Mouse (Mus musculus) retina, postnatal 7 days (tissue): ENCODE measurements at regions not wholly inside any gene's neighbourhood (a gene's known extent, or its start where the extent isn't known, plus 50 kb on each side); places are given as distances from the start of the nearest gene placed in this dataset.

Experiments used
- DNase-seq: peaks from one replicate; pipeline ENCODE4 v3.0.0-alpha.2; 2012; ENCODE audit warnings: low read depth, low spot score

DNA sequence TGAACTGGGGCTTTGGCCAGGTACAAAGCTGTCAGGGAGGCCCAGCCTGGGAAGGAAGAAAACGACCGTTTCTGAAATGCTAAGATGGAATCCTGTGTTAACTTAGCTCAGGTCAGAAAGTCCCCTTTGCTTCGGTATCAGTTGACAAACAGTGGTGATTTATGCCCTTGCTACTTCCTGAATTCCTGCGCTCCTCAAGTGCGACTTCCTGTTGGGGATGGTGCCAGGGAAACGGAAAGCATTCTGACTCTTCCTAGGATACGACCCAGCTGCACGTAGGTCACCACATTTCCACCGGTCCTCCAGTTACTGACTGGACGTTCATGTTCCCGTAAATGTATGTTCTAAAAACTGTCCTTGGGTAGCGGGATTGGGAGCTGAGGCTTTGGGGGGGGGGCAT, 161.0 kb downstream of the Hibadh start:
- DNase-seq = no peak

DNA sequence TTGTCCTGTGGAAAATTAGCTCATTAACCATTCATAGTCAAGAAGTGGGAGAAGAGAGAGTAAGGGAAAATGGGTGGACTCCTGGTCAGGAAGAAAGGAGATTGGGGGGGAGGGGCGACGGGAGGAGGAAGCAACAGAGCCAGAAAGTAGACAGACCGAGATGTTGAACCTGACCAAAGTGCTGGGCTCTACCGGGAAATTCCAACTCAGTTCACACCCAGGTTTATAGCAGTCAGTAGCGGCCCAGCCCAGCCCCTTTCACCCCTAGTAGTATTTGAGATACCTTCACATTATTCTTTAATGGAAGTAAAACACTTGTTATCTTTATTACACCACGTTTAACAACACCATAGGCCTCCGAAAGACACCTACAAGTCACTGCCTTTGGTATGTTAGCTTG, 158.2 kb downstream of the Hibadh start:
- DNase-seq = no peak

DNA sequence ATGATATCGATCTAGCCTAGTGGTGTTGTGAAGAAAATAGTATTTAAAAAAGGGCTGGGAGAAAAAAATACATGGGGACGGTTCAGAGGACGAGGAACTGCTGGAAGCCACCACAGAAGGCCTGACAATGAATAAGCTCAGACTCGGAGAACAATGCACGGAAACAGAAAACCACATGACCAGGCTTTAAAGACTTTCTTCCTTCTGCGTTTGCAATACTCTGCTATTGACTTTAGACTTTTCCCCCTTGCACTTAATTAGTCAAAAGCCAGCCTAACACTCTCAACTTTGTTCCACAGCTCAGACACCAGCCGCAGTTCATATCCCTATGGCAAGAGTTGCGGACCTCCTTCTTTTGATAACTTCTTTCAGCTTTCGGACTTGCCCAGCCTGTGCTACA, 154.0 kb downstream of the Hibadh start:
- no peak for DNase-seq

DNA sequence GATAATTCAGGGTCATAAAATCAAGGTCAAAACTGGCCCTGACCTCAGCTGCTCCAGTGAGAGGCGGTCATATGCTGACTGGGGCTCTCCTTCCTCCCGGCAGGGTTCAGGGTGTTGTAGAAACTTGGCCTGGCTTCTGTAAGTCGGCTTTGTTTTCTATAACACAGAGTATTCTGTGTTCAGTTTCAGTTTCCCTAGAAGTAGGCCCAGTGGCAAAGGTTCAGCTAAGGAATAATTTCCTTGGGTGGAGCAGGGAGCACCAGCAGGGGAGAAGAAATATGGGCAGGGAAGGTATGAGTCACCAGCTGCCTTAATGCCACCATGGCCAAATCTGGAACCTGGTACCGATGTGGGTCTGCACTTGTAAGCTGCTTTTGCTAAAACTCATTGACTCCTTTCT, 153.5 kb downstream of the Hibadh start:
- no peak for DNase-seq

DNA sequence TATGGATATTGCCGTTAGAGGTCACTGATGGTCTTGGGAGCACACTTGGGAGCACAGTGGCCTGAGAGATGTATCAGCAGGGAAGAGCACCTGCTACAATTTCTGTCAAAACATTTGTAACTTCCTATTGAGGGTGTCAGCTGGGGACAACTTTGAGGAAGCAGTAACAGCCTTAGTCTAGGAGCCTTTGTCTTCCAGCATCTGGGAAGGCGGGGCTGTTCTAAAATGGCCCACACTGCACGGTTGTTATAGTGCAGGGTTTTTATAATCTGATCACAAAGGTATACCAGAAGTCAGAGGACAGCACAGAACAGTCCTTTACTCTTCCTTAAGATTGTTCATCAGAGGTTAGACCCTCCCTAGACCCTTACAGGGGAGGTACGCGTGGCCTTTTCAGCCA, 152.3 kb downstream of the Hibadh start:
- no peak for DNase-seq

DNA sequence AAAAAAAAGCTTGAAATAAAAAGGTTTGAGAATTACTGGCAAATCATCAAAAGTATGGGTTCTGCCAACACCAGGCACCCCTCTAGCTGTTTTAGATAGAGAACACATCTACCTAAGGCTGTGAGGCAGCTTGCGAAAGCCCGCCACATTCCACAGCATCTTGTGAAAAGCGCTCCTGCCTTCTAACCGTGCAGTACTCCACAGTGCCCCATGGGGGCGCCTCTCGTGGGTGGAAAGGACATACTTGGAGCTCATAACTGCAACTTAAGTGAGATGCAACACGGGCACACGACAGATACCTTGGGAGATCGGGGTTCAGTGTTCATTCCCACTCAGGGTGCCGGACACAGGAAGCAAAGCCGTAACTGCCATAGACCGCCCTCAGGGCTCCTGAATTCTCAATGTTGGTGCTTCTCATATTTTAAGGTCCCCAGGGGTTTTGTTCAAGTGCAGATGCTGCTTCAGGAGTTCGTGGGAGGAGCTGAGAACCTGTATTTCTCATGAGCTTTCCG, 149.9 kb downstream of the Hibadh start:
- DNase-seq = no peak

DNA sequence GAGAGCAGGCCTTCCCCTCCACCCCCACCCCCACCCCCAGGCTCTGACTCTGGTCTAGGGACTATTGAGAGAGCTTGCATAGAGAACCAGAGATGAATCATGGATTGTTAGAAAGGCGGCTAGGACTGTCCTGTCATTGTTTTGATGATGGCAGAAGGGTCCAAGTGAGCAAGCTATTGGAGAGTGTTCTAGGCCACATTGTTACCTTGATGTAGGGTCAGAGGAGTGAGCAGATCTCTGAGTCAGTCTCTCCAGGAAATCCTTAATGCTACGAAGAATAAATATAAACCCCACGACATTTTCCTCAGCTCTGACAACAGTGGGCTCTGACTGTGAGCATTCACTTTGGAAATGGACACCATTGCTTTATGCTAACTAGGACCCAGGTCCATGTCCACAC, 144.9 kb downstream of the Hibadh start:
- DNase-seq = no peak

DNA sequence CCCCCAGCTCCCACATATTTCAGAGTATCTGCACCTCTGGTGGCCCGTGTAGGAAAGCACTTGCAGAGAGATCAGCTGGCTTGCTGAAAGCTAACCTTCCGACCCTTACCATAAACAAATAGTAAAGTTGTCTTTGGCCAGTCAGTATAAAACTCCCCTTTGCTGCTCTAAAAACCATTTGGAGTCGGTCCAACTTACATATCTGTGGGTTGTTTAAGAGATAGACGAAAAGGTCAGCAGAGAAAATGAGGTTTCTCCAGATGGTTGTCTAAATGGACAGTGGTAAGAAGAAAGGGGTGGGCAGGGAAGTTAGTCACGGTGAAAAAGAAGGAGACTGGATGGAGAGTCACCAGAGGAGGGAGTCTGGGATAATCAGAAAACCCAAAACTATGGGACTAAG, 144.3 kb downstream of the Hibadh start:
- no peak for DNase-seq
